Mouse (Mus musculus): ENCODE measurements around the gene Cklf. TPM values are rescaled to one million over a fixed set of nuclear protein-coding genes. Genes with fewer than 3 reads are reported as not detected.
A peak's percentile ranks its signal among the peaks of the same experiment; 100 is the strongest.
"Not testable (repeated sequence)": the region's sequence is repeated elsewhere in the genome, so short reads cannot be mapped to it uniquely, and the experiment has no call there.

The Cklf gene
- 100 to 1,000 TPM in 1 of 3 experiments, 10 to 100 TPM in 2; 92.1 to 108 (median 97.9) TPM for polyA plus RNA-seq (2017; shearing (Covaris generic))

DNA sequence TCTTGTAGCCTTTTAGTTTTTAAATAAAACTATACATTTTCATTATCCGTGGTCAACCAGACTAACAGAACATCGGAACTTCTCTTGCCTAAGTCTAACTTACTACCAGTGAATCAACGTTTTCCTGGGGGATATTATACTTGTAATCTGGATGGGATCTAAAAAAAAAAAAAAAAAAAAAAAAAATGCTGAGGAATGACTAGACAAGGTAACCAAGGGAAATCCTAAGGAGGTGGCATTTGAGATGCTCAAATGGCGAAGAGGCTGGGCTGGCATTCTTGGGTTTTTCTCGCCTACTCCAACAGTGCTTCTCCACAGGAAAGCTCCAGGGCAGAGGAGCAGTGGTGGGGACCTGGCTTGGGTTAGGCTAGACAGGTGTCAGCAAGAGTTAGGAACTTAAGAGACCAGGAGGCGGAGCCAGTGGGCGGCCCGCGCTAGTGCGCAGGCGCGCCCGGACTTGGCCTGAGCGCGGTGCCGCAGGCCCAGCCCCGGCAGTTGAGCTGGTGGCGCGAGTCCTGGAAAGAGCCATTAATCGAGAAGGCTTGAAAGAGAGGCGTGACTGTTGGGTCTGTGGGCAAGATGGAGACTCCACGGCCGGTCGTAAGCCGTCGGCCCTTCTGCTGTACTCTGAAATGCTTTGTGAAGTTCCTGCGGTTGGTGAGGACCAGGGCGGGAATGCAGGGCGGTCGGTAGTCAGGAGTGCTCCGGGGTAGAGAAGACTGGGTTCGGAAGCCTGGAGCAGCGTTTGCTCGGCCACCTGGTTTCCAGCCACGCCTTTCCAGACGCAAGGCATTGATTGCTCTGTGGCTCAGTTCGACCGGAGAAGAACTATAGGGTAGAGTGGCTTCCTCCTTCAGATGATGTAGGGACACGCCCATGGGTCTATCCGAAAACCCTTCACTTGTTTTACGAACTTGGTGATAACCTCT lies at the start of gene Cklf:
Gene Cklf (plus strand): TSS at position 423 of the 929 bp plus-strand sequence.
- ATAC-seq = peak; percentile 38

DNA sequence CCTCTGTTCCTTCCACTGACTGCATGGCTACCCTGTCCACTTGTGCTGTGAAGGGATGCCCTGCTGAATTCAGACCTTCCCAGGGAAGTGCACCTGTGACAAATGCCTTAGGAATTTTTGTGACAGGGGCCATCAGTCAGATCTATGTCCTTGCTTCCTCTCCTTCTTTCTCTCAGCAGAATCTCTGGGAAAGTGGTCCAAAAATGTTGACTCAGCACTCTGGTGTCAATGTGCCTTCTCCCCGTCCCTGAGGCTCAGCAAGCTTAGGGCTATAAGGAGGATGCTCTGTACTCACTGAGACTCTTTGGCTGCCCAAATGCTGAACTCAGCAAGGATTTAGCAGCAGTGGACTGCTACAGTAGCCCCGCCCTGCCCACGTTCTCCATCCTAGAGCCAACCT lies 49.0 kb upstream of the Cklf start:
- no peak for ATAC-seq

DNA sequence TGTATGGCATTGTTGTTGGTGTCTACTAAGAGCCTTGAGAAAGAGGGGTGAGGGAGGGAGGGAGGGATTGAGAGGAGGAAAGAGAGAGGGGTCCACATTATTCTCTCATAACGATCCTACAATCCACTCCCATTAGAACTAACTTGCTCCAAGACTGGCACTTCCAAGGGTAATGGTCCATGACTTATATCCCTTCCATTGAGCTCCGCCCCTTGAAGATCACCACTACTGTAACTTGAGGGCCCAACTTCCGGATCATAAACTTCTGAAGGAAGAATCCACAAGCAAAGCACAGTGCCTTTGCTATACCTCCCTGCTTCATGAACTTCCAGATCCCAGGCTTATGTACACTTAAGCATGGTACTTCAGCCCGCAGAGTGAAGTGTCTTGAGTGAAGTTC lies 48.3 kb upstream of the Cklf start:
- no peak for ATAC-seq

DNA sequence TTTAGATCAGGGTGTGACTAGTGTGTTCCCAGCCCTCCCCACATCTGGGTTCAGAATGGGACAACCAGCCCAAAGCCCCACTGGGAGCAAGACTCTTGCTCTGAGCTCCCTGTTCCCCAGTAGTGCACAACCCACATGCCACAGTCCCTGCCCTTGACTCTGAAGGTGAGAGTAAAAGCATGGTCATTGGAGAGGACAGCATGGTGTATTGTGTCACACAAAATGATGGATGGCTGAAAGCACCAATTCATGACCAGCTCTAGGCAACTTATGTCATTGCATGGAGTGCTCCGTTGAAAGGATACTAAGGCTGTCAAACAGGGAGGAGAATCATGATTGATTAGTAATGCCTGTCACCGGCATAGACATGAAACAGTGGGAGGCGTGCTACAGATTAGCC lies 45.4 kb upstream of the Cklf start:
- ATAC-seq = no peak

DNA sequence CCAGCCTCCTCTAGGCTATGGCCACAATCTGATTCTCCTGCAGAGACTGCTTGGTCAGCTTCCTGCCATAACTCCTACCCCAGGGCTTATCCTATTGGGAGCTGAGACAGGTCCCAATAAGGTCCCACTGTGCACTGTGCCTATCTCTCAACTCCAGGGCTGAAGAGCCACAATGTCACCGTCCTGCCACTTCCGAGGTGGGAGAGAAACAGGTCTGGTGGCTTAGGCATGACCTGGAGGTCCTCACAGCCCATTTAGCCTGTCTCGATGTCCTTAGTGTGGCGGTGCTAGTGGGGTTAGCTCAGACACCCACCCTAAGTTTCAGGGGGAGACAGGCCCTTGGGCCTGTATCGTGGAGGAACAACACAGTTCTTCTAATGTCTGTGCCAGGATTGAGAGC lies 33.1 kb upstream of the Cklf start:
- no peak for ATAC-seq

DNA sequence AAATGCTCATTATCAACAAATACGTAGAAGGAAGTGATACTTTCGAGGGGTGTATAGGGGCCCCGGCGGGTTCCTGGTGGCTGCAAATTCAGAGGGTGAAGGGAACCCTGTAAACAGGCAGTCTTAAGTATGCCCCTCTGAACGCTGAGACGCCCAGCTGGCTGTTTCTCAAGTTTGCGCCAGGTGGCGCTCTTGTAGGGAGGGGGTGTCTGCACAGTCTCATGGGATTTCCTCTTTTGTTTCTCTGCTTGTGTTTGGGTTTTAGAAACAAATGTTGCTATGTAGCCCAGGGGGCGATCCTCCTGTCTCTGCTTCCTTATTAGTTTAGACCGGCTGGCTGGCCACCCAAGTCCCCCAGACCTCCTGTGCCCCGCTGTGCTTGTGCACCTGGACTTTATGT lies 31.6 kb upstream of the Cklf start:
- ATAC-seq = peak; percentile 80

DNA sequence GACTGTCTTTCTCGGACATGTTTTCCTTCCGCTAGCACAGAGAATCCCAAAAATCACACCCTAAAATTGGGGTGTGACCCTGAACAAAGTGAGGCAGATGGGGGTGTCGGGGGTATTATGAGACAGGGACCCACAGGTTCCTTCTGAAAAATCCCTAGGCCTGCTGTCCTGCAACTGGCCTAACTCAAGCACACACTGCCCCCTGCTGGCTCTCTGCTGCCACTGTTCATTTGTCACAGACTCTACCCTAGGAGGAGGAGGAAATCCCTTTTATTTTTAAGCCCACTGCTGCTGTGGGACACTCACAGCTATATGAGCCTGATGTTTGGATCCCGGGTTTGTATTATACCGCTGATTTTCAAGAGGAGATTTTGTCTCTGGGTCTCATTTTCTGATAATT lies 30.9 kb upstream of the Cklf start:
- peak; percentile 59 for ATAC-seq

DNA sequence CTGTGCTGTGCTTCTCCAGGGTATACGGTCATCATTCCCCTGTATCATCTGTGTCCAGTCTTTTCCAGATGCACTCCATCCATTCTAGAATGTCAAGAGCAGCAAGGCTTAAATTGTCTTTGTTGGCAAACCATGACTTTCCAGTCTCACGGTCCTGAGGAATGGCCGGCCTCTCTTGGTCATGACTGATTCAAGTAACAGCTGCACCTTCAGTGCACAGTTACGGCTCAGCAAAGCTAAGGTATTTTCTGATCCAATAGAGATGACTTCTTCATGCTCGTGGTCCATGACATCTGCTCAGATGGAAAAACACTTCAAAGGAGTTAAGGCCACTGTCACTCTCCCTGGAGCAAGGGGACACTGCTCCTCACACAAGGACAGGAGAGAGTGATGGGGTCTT lies 23.6 kb upstream of the Cklf start:
- no peak for ATAC-seq

DNA sequence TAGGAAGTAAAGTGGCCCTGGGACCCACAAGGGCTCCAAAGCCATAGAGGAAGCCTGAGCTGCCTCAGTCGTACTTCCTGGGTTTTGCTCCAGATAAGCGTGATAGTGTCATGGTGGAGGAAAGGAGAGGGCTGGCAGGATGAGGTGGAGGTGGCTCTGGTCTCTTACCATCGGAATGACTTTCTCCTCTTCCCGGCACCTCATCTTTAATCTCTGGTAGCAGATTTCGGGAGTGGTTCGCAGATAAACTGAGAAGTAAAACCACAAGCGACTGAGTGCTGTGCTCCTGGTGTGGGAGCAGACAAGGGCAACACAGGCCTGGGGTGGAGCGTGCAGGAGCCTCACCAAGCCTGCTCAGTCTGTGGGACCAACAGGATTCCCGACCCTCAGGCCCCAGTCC lies 20.3 kb upstream of the Cklf start:
- ATAC-seq = no peak

DNA sequence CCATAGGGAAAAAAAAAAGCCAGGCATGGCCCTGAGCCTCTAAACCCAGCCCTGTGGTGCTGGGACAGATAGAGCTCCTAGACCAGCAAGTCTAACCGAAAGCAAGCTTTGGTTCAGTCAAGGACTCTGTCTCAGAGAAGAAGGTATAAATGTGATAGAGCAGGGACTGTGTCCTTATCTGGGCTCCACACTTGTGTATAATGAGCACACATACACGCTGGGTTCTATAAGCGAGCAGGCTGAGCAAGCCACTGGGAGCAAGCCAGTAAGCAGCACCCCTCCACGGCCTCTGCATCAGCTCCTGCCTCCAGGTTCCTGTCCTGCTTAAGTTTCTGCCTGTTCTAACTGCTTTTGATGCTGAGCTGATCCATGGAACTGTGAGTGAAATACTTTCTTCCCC lies 18.6 kb upstream of the Cklf start:
- ATAC-seq = no peak

DNA sequence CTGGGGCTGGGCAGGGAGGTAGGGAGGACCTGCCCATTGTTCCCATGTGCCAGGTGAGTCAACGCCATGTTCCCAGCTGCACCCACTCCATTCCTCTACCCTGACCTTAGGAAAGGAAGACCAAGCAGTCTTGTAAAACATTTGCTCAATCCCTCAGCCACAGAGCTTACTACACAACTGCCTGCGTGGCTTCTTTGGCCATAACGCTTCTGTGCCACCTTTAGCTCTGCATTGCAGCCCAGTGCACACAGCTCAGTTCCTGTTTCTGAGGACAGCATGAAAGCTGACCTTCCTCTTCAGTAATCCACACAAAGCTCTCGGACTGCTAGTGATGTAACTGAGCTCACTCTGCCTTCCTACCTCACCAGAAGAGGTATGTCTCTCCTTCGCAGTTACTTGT lies 17.7 kb upstream of the Cklf start:
- ATAC-seq = no peak

DNA sequence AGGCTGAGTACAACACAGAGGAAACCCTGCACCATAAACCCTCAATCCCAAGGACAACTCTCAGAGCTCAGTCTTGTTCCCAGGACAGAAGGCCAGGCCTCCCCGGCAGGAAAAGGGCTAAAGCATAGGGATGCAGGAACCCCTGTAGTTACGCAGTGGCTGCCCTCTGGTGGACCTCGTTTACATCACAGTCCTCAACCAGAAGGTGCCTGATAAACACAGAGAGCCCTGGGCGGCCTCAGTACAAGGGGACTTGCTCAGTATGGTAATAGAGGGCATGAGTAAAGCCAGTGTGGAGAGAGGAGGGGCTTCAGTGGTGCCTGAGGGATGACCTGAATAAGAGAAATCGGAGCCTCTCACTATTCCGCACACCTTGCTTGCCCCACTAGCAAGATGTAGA lies 16.1 kb upstream of the Cklf start:
- no peak for ATAC-seq

DNA sequence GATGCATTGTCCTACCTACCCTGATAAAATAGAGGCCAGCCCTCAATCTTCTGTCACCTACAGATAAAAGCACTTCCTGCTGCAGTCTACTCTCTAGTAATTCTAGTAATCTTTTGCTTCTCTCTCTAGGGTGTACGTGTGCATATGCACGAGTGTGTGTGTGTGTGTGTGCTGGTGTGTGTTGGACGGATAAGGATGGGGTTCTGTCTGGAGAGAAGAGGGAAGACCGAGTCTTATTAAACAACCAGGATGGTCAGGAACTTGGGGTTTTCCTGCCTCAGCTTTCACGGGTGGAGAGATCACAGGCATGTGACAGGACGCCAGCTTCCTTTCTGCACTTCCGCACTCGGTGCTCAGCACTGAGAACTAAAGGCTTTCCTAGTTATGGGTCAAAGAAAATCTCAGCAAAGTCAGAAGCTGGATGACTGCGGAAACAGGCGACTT lies 11.2 kb upstream of the Cklf start:
- ATAC-seq = peak; percentile 88

DNA sequence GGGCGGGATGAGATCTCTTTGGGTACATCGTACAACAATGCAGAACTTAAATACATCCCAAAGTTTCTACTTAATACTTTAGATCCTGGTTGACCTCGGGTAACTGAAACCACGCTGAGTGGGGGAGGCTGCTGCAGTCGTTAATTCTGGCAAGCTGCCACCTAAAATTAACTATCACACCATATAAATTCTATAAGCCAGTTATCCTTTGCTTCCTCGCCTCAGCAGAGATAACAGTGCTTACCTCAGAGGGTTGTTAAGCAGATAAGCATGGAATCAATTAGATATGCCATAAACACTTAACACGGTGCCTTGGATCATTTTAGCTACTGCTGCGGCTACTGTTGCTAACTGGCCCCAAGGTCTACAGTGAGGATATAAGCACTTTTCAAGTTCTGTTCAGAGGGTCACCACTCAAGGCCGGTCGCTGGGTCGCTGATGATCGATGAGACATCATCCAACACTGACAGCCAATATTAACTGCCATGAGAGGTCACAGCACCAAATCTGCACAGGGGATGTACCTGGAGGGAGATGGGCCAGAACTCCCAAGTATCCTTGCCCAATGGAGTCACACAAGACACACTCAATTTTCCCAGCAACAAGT lies 8.5 kb upstream of the Cklf start:
- ATAC-seq = no peak

DNA sequence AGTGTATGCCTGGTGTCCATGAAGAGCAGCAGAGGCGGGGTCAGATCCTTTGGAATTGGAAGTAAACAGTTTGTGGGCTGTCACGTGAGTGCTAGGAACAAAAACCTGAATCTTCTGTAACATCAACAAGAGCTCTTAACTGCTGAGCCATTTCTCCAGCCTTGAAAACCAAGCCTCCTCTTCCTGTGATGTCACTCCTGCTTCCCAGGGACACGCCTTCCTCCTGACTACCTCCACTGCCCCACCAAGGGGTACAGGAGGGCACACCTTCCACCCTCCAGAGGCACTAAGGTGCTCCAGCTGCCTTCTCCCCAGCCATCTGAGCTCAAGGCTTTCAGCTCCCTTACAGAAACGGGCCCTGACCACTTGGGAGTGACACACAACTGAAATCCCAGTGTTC lies 4.0 kb upstream of the Cklf start:
- no peak for ATAC-seq

DNA sequence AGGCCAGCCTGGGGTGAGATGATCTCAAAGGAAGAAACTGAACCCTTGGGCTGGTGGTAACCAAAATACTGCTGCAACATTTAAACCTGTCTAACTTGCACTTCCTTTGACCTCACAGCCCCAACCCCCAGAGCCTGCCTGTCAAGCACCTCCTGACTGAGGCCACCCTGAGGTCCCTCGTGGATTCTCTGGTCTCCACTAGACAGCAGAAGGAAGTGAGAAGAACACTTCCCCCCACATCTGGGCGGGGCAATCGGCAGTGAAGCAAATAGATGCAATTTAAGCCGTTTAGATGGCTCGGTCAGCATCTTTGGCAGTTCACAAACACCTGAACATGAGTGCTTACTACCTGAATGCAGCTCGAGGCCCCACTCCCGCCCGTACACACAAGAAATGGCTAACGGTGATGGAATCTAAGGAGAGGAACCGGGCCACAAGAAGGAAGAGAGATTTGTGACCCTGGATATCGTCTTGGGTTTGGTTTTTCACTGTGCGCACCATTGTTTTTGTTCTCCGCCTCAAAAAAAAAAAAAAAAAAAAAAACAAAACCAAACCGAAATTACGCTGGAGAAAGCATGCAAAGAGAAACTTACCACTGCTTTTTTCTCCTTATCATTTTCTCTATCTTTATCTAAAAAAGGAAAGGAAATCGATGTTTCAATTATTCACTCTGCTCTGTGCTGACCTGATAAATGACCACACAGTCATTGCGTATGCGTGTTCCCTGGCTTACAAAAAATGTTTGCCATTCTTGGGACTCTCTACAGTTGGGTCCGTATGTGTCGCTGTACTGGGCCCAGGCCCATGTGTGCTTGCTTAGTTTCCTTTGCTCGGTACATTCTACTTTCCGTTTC lies 3.4 kb upstream of the Cklf start:
- ATAC-seq = peak; percentile 61

DNA sequence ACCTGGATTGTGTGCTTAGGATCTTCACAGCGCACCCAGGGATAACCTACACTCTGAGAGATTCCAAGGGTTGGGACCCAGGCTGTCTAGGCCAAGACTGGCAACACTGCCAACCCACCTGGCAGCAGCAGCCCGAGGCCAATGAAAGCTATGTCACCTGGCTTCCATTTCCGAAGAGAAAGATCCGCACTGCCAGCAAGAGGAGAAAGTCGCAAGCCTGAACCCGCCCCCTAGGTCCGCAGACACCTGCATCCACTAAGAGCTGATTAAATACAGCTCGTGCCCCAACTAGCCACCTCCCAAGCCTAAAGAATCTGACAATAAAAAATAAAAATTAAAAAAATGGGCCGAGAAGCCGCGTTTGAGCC lies 2.8 kb upstream of the Cklf start:
- peak; percentile 7 for ATAC-seq

DNA sequence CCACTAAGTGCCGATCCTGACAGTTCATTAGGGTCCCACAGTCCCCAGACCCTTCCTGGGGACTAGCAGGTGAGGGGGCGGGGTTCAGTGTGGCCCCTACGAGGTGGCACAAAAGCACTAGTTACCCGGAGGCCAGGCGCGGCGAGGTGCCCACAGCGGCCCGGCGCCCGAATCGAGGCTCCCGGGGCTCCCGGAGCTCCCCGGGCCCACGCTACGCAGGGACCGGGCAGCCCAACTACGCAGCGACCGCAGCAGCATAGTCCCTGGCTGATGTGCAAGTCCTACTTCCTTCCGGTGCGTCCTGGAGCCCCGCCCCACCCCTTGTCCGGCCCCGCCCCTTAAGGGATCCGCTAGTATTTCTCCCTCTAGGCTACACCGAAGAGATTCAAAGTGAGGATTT lies 2.4 kb upstream of the Cklf start, which contains the start of gene Tk2:
Gene Tk2 (minus strand): TSS at position 283 of the 400 bp plus-strand sequence.
- peak; percentile 73 for ATAC-seq

DNA sequence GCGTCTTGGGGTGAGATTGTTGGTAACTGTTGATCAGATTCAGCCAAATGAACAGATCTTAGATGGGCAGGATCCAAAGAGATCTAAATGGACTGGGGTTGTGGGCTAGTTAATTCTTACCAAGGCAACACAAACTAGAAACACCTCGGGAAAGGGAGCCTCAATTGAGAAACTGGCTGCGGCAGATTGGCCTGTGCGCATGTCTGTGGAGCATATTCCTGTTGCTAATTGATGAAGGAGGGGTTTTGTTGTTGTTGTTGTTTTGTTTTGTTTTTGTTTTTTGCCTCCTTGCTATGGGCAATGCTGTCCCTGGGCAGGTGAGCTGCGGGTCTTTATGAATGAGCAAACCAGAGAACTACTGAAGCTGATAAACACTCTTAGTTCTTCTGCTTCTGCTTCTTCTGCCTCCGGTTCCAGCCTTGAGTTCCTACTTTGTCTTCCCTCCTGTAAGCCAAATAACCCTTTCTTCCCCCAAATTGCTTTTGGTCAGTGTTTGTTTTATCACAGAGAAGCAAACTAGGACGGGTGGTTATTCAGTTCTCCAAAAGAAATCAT lies 1.1 kb upstream of the Cklf start:
- ATAC-seq = no peak

DNA sequence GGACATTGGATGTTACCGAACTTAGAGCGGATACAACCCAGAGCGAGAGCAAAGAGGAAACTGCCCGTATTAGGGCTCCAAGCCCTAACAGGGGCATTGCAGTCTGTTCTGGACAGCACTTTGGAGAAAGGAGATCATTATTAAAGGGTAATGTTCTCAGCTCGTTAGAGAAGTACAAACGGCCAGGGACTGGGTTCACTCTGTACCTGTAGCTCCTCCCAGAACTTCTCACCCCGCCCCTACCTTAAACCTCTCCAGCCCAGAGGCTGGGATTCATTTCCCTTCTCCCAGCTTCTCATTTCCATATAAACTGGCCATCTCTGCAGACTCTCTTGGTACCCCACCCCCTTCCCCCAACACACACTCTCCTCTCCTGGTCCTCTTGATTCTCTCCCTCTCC lies 800 bp downstream of the Cklf start:
- peak; percentile 0 for ATAC-seq

DNA sequence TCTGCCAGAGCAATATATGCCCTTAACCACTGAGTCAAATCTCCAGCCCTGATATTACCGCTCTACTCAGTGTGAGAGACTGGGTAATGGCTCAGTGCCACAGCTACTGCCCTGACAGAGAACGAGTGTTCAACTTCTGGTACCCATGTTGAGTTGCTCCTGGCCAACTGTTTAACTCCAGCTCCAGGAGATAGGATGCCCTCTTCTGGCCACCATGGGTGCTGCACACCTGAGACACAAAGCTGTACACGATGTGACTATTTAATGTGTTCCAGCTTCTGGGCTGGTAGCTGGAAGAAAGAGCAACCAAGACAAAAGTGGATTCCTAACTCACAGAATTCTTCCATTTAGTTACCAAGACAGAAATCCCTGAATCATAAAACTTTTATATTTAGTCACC lies 2.4 kb downstream of the Cklf start:
- ATAC-seq = no peak

DNA sequence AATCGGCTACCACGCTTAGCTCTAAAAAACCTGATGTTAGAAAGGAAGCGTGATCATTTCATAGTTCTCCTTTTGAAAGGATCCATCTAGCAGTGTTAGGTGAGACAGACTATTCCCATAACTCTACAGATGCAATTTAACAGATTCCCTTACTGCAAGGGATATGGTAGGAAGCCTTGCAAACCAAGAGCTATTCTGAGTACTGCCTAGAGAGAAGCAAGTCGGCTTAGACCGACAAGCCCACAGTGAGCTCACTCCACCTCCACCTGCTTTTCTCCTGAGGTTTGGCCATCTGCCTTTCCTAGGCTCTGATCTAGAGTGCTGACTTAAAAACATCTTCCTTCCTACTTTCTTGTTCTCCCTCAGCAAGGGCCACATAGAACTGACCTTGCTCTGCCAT lies 11.1 kb downstream of the Cklf start:
- ATAC-seq = not testable (repeated sequence)

All from inflammation-experienced regulatory T-cells, adult 6 months (primary cell).